Mouse (Mus musculus) gastrocnemius, adult 8-10 months (tissue): ENCODE measurements at regions not wholly inside any gene's neighbourhood (a gene's known extent, or its start where the extent isn't known, plus 50 kb on each side); places are given as distances from the start of the nearest gene placed in this dataset.

Experiments used
- DNase-seq, 2 experiments: peaks; one replicate each; pipeline ENCODE4 v3.0.0; 2022; ENCODE audit warnings: low spot score in 2 of 2

DNA sequence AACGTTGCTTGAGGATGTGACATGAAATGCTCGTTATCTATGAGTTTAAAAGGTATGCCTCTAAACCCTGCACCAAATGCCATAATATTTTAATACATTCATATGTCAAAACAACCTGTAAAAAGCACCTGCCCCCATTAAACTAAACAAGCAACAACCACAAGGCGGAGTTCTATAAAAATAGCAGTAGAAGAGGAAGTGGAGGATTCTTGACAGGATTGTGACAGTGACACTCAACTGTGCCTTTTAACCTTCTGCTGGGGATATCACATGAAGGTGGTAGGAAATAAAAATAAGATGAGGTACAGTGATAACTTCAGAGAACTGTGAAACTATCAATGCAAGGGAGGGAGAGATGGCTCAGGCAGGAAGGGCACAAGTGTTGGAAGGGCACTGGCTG lies 58.6 kb upstream of the Dbx2 start:
- no peak for DNase-seq

DNA sequence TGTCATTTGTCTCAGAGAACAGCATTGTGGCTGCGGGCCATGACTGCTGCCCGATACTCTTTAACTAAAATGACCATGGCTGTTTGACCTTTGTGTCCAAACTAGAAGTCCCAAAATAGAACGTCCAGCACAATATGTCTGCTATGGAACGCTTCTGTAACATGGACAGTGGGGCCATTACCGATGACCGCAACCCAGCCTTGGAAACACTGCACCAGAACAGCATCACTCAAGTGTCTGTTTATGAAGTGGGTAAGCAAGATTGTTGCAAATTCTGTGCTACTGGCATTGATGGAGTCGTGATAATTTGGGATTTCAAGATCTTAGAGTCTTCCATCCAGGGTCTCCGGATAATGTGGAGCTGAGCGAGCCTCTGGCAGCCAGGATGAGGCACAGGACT lies 60.2 kb upstream of the Dbx2 start:
- DNase-seq = no peak

DNA sequence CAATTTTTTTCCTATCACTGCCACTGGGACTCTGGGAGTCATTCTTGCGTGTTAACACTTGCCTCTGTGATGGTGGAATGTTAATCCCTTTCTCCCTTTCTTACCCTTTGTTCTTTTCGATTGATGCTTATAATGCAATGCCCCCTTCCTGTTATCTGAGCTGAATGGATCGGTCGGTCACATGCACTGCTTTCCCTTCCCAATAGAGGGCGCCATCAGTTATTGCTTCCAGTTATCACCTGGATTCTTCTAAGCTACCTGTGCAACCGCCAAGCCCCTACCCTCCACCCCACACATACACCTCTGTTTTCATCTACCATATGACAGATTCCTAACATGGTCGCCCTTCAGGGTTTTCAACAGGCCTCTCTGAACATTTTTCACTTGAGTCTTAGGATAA lies 66.9 kb upstream of the Ano6 start:
- no peak for DNase-seq

DNA sequence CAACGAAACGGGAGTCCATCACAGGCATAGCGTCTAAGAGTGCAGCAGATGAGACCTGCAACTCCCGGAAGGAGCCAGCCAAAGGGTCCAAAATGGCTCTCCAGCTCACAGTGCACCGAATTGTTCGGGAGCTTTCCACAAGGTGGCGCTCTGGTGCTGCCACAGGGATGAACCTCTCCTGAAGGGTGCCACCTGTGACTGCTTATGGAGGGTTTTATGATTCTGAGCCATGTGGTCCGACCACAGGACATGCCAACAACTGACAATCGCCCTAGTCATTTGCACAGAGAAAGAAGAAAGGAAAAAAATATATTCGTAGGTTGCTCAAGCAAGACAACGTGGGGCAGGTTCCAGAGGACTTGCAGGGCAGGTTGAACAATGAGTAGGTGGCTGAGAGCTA lies 64.8 kb upstream of the Ano6 start:
- DNase-seq = peak; percentile 31 to 41

DNA sequence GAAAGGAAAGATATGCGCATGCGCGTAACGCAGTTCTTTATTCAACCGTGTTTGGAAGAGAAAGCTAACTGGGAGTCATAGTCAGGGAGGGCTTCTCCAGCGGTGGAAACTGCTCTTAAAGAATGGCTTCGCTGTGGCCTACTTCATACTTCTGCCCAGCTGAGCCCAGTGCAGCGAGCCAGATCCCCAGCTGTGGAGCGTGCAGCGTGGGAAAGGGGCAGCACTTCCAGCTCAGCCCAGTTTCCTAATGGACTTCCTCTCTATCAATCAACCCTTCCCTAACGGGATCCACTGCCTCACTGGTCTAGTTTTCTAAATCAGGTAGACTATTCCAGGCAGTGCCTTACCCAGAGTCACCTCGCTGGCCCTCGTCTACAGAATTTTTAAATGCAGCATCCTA lies 64.1 kb upstream of the Ano6 start:
- DNase-seq = no peak

DNA sequence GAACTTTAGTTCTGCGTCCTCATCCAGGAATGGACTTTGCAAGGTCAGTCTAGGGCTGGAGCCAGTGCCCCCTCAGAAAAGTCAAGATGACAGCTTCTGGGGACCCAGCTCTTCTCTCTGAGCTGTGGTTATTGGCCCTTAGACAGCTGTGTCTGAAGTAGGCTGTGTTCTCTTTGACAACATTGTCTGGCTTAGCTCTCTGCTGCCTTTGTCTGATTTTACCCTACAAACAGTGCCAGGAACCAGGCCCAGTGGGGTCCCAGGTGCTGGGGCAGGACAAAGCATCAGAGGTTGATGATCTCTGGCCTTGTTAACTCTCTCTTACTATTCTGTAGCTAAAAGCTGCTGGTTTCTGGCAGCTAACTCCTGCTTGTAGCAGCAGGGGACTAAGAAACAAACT lies 54.9 kb upstream of the Ano6 start:
- DNase-seq = no peak
